Mouse (Mus musculus) embryo, embryonic 11.5 days (tissue): ENCODE results near the gene Trappc12.

Experiments used
- DNase-seq: peaks from one replicate; pipeline ENCODE4 v3.0.0-alpha.2; 2012; ENCODE audit warnings: low read depth, low spot score

Trappc12 gene

GRCm38 (mm10) chr12:28750021-28750633 lies at the start of gene Trappc12:
Trappc12 (minus strand) TSS chr12:28750472.
- peak; percentile 85 for DNase-seq

DNA sequence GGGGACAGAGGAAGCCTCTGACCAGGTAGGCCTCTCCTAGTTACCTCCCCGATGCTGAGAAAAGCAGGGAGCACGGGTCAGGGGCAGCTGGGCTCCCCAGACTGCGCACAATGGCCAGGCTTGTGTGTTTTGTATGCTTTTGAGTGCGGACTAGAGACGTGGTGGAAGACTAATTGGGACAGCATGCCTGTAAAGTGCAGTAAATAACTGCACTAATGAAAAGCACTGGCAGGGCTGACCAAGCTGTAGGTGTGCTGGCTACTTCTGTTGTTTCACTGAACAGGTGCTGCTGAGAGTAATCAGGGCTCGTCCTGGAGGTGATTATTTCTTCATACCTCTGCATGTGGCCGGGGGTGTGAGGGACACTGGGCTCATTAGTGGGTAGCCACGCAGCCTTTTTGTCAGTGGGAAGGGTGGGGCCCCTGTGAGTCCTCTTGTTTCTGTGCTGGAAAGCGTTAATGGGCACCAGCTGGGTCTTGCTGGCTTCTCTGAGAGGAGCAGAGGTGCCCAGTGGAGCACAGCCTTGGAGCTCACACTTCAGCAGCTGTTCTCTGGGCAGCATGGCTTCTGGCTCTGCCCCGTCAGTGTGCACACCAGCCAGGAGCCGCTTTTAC lies 49.6 kb upstream of the Trappc12 start:
- DNase-seq: no peak

DNA sequence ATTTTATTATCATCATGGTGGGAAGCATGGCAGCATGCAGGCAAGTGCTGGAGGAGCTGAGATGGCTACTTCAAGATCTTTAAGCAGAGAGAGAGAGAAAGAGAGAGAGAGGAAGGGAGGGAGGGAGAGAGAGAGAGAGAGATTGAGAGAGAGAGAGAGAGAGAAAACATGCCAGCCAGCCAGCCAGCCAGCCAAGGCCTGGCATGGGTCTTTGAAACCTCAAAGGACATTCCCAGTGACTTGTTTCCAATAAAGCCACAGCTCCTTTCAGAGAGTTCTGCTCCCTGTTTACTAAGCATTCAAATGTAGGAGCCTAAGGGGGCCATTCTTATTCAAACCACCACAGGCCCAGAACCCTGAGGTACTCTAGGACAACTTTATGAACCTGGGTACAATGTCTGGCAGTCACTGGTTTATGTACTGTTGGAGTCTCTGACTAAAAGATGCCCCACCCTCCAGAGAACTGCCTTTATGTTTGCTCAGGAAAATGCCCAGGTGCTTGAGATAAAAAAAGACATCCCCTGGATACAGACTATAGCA lies 46.7 kb upstream of the Trappc12 start:
- DNase-seq: no peak

DNA sequence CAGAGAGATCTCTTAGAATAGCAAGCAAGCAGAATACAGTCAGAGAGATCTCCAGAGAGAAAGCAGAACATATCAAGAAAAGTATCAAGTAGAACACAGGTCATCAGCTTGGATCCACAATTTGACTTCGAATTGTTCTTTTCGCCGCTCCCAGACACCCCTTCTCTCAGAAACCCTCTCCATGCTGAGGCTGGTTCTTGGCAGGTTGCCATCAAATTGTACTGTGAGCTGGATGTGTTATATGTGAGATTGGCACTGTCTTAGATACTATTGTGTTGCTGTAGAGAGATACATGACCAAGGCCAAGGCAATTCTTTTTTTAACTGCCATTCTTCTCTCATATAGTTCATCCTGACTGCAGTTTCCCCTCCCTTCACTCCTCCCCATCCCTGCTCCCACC lies 44.8 kb upstream of the Trappc12 start:
- DNase-seq: no peak

- no peak for DNase-seq
These were observed 43.4 kb upstream of the Trappc12 start for GRCm38 (mm10) chr12:28793715-28794114.

- DNase-seq: no peak
These were observed 42.3 kb upstream of the Trappc12 start for GRCm38 (mm10) chr12:28792613-28793012.

DNA sequence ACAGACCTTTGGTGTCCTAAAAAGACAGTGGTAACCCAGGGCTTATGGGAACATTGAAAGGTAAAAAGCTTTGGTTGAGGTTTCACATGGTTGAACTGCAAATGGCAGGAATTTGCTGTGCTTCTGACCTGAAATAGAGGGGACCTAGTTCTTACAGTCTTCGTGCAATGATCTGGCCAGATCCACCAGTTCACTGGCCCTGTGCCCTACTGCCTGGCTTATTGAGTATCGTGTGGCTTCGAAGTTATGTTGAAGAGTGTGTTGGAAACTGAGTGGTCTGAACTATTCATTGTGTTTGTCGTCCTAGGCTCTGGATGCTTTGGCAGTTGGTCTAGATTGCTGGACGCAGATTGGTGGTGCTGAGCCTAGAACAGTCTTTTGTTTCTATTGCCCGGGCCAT lies 36.0 kb upstream of the Trappc12 start:
- no peak for DNase-seq

GRCm38 (mm10) chr12:28785299-28785698 lies 35.0 kb upstream of the Trappc12 start:
- DNase-seq: no peak

- no peak for DNase-seq
These were observed 34.6 kb upstream of the Trappc12 start for GRCm38 (mm10) chr12:28784864-28785263.

GRCm38 (mm10) chr12:28784355-28784754 lies 34.1 kb upstream of the Trappc12 start:
- no peak for DNase-seq

DNA sequence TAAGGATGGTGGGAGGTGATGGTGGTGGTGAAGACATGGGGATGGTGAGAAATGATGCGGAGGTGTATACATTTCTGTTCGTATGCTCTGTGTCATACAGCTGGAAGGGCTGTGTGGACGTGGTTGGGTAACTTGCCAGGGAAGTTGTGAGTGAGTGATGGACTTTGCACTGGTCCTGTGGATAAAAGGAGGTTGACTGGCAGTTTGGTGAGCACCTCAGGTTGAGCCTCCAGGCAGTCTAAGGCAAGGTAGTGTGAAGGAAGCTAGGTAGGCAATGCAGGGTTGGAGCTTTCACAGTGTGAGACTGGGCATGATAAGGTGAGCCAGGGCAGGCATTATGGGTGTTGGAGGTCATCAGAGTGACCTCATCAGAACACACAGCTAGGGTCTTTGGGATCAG lies 32.4 kb upstream of the Trappc12 start:
- no peak for DNase-seq

GRCm38 (mm10) chr12:28780180-28780579 lies 29.9 kb upstream of the Trappc12 start:
- no peak for DNase-seq

DNA sequence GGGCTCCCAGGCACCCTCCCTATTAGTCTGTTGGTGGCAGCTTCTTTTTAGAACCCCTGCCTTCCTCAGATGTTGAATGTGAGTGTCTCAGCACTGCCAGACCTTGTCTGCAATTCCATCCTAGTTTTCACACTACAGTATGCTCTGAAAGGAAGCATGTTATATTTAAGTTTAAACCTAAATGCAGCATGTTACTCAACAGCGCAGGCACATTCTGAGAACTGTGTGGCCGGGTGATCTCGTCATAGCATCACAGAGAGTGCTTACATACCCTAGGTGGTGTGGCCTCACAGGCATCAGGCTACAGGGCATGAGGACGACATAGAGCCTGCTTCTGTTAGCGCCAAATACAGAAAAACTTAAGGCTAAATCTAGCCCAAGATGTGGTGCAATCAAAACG lies 25.4 kb upstream of the Trappc12 start:
- DNase-seq: no peak

GRCm38 (mm10) chr12:28775120-28775519 lies 24.8 kb upstream of the Trappc12 start:
- DNase-seq: no peak

- no peak for DNase-seq
These were observed 23.5 kb upstream of the Trappc12 start for GRCm38 (mm10) chr12:28773815-28774214.

DNA sequence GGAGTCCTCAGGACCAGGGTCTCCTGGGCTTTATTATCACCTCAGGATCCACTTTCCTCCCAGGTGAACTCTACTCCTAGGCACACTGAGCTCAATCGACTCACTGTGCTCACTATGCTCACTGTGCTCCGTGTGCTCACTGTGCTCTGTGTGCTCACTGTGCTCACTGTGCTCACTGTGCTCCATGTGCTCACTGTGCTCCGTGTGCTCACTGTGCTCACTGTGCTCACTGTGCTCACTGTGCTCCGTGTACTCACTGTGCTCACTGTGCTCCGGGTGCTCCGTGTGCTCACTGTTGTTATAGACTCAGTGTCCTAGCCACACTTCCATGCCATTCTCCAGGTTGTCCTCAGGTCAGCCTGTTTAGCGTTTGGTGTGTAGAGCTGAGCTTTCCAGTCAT lies 19.7 kb upstream of the Trappc12 start:
- DNase-seq: no peak

- DNase-seq: no peak
These were observed 5.7 kb upstream of the Trappc12 start for GRCm38 (mm10) chr12:28756019-28756418.

- DNase-seq: peak; percentile 94
These were observed 1.4 kb upstream of the Trappc12 start, which contains the start of gene Eipr1 for GRCm38 (mm10) chr12:28751508-28752263. Eipr1 (plus strand) TSS chr12:28751803.

GRCm38 (mm10) chr12:28750876-28751275 lies 604 bp upstream of the Trappc12 start:
- no peak for DNase-seq

GRCm38 (mm10) chr12:28743328-28743727 lies 6.9 kb downstream of the Trappc12 start:
- no peak for DNase-seq

DNA sequence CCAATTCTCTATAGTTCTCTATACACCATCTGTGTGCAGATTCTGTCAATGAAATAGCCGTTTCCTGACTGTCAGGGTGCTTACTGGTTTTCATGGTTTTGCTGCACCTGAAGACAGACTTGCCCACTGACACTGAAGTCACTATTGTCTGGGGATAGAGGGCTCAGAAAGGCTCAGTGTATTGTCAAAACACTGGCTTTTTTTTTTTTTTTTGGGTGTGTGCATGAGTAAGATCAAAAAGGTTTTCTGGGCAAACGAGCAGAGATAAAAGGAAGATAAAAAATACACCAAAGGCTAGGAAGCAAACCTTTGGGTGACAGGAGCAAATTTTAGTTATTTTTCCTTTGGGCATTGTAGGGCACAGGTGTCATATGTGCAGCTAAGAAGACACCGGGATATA lies 15.0 kb downstream of the Trappc12 start:
- DNase-seq: no peak

- DNase-seq: no peak
These were observed 16.0 kb downstream of the Trappc12 start for GRCm38 (mm10) chr12:28734271-28734670.
